Mouse (Mus musculus) CH12.LX (cell line): Measurements from ENCODE around the gene Rsph10b.

Experiments
- CTCF ChIP-seq, 2 experiments: IDR thresholded peaks in 1 of 2; conservative IDR thresholded peaks in 1 of 2; 2 replicates each; pipeline ENCODE4 v1.5.1; 2011 to 2012; ENCODE audit warnings: low read depth in 2 of 2, low read length in 2 of 2, improper control_type of control experiment in 1 of 2, inconsistent platforms in 1 of 2, mild to moderate bottlenecking in 1 of 2, moderate library complexity in 1 of 2
- E2F4 ChIP-seq: IDR thresholded peaks from 2 replicates; pipeline ENCODE4 v1.6.1; 2011; ENCODE audit warnings: low read depth, low read length, improper control_type of control experiment; ENCODE audit not compliant: insufficient replicate concordance
- GABPA ChIP-seq: IDR thresholded peaks from 2 replicates; pipeline ENCODE4 v1.6.1; 2012; ENCODE audit warnings: low read depth, low read length, improper control_type of control experiment, inconsistent platforms; ENCODE audit not compliant: insufficient replicate concordance
- MAFK ChIP-seq: IDR thresholded peaks from 2 replicates; pipeline ENCODE4 v1.6.1; 2011; ENCODE audit warnings: low read length, improper control_type of control experiment; ENCODE audit not compliant: insufficient replicate concordance
- MAX ChIP-seq: IDR thresholded peaks from 2 replicates; pipeline ENCODE4 v1.6.1; 2011; ENCODE audit warnings: low read length, improper control_type of control experiment
- MAZ ChIP-seq: IDR thresholded peaks from 2 replicates; pipeline ENCODE4 v1.6.1; 2012; ENCODE audit warnings: low read depth, mild to moderate bottlenecking, inconsistent platforms, low read length, improper control_type of control experiment, moderate library complexity
- POLR2A ChIP-seq: IDR thresholded peaks from 2 replicates; pipeline ENCODE4 v1.6.1; 2011; ENCODE audit warnings: low read depth, mild to moderate bottlenecking, improper control_type of control experiment, low read length
- RCOR1 ChIP-seq: conservative IDR thresholded peaks from 2 replicates; pipeline ENCODE4 v1.6.1; 2012; ENCODE audit warnings: low read depth, mild to moderate bottlenecking, inconsistent platforms, low read length, improper control_type of control experiment
- TCF12 ChIP-seq: IDR thresholded peaks from 2 replicates; pipeline ENCODE4 v1.6.1; 2014; ENCODE audit warnings: low read depth, mild to moderate bottlenecking, inconsistent platforms, low read length, improper control_type of control experiment
- USF1 ChIP-seq: IDR thresholded peaks from 2 replicates; pipeline ENCODE4 v1.6.1; 2014; ENCODE audit warnings: low read depth, mild to moderate bottlenecking, inconsistent platforms, low read length, improper control_type of control experiment
- ZC3H11A ChIP-seq: IDR thresholded peaks from 2 replicates; pipeline ENCODE4 v1.6.1; 2012; ENCODE audit warnings: low read depth, mild to moderate bottlenecking, inconsistent platforms, low read length, improper control_type of control experiment

GRCm38 (mm10) chr5:143989046-143989445, 56.2 kb downstream of the Rsph10b start:
- TF ChIP-seq CTCF (conservative IDR thresholded peaks at IDR 0.05 in 1 of 2, IDR thresholded peaks at IDR 0.05 in 1 of 2; ENCODE audit: low read depth in 2 of 2, low read length in 2 of 2) (no peak), MAZ (no peak), MAFK (no peak), E2F4 (no peak), USF1 (no peak), ZC3H11A (no peak), POLR2A (no peak), TCF12 (no peak), RCOR1 (no peak), GABPA (no peak), MAX (no peak)
